ENCODE assay signal across 10 mouse cellular contexts in genomic region chr2:168839811-168840655, GRCm38 (mm10).
DNase-seq lines count a peak whose midpoint lies in the region; ATAC-seq and TF ChIP-seq lines count a peak whose summit lies in the region.
"Had no signal": no experiment of that assay in that cellular context is flagged by ENCODE, and none has a peak within 500 bp of the region (broad histone marks: within the 10 kb centered on the region; RNA-seq: fewer than 3 reads in every experiment).

No protein-coding gene starts in this region.

- DNase-seq in liver, embryonic 11.5 days (ENCODE audit: low spot score) = no peak
- DNase-seq in liver = no peak
- DNase-seq in limb, embryonic 11.5 days (ENCODE audit: low spot score) = peak; percentile 52
- peak; percentile 48 for DNase-seq in retina, postnatal 1 day
- no peak for DNase-seq in layer of hippocampus, adult 2 months (ENCODE audit: low spot score in 2 of 2)
- no peak for DNase-seq in left cerebral cortex, adult 2 months (ENCODE audit: extremely low spot score in 1 of 2, low spot score in 2 of 2)
- DNase-seq in right cerebral cortex, adult 18-20 months = no peak

- H3K9me3 ChIP-seq in liver, embryonic 11.5 days (ENCODE audit: control insufficient read depth, low read length) = no peaks in the 10 kb centered on the region
- no peaks in the 10 kb centered on the region for H3K9me3 ChIP-seq in embryonic facial prominence, embryonic 12.5 days
- no peaks in the 10 kb centered on the region for H3K9me3 ChIP-seq in limb, embryonic 11.5 days (ENCODE audit: control insufficient read depth, low read length)

- no peaks in the 10 kb centered on the region for H3K36me3 ChIP-seq in liver, embryonic 11.5 days (ENCODE audit: control insufficient read depth, insufficient read depth, low read length)
- no peaks in the 10 kb centered on the region for H3K36me3 ChIP-seq in embryonic facial prominence, embryonic 12.5 days
- H3K36me3 ChIP-seq in limb, embryonic 11.5 days (ENCODE audit: control insufficient read depth, insufficient read depth, low read length) = no peaks in the 10 kb centered on the region

- no peak for ATAC-seq in liver, embryonic 11.5 days (replicated peaks; ENCODE audit: low FRiP score)
- peak; percentile 54 for ATAC-seq in embryonic facial prominence, embryonic 12.5 days (ENCODE audit: insufficient number of reproducible peaks, insufficient read depth, low FRiP score, low TSS enrichment)
- ATAC-seq in limb, embryonic 11.5 days (ENCODE audit: insufficient number of reproducible peaks, low FRiP score, low TSS enrichment, low read depth) = 0 out of 2 replicates have a peak, but pooled peaks have one; percentile 41
- ATAC-seq: Patski had no signal

- H3K4me3 ChIP-seq in liver, embryonic 11.5 days (ENCODE audit: low read depth, low read length) = peak overlapping the region; percentile 19; the same call in 1 of the 2 replicates
- peak overlapping the region; percentile 9; the same call in 1 of the 2 replicates for H3K4me3 ChIP-seq in embryonic facial prominence, embryonic 12.5 days
- H3K4me3 ChIP-seq in limb, embryonic 11.5 days (ENCODE audit: low read depth, low read length) = 0 out of 2 replicates have a peak overlapping the region, but pooled peaks have one; percentile 12
- no peak overlapping the region; the same call in 1 of the 2 replicates for H3K4me3 ChIP-seq in layer of hippocampus, adult 2 months
- H3K4me3 ChIP-seq in left cerebral cortex, adult 2 months = no peak overlapping the region
- H3K4me3 ChIP-seq: myocyte had no signal

- WGBS in liver, embryonic 11.5 days = 4% methylated on average over 24 of the region's 24 CpGs
- 1% methylated on average over 24 of the region's 24 CpGs for WGBS in embryonic facial prominence, embryonic 12.5 days
- WGBS in limb, embryonic 11.5 days = 3% methylated on average over 24 of the region's 24 CpGs

- peaks cover 32% of the 10 kb centered on the region for H3K27me3 ChIP-seq in liver, embryonic 11.5 days (replicated peaks; ENCODE audit: control insufficient read depth, insufficient read depth, low read length)
- H3K27me3 ChIP-seq in embryonic facial prominence, embryonic 12.5 days = peaks cover 16% of the 10 kb centered on the region
- 0 out of 2 replicates have a peak, but pooled peaks cover 3% of the 10 kb centered on the region for H3K27me3 ChIP-seq in limb, embryonic 11.5 days (ENCODE audit: control insufficient read depth, insufficient read depth, low read length)
- H3K27me3 ChIP-seq: Patski had no signal

- H3K4me1 ChIP-seq in liver, embryonic 11.5 days (replicated peaks; ENCODE audit: control insufficient read depth, insufficient read depth, low read length) = peaks cover 16% of the 10 kb centered on the region
- peaks cover 43% of the 10 kb centered on the region for H3K4me1 ChIP-seq in embryonic facial prominence, embryonic 12.5 days
- H3K4me1 ChIP-seq in limb, embryonic 11.5 days (ENCODE audit: control insufficient read depth, insufficient read depth, low read length) = peaks cover 16% of the 10 kb centered on the region

- peak overlapping the region; percentile 54 for H3K4me2 ChIP-seq in liver, embryonic 11.5 days
- peak overlapping the region; percentile 40 for H3K4me2 ChIP-seq in embryonic facial prominence, embryonic 12.5 days (replicated peaks)
- H3K4me2 ChIP-seq in limb, embryonic 11.5 days (ENCODE audit: low read depth, severe bottlenecking) = peak overlapping the region; percentile 40

- H3K27ac ChIP-seq in liver, embryonic 11.5 days (ENCODE audit: low read depth, low read length) = no peak overlapping the region
- H3K27ac ChIP-seq in embryonic facial prominence, embryonic 12.5 days = no peak overlapping the region; the same call in 1 of the 2 replicates
- H3K27ac ChIP-seq in limb, embryonic 11.5 days (replicated peaks; ENCODE audit: low read depth, low read length) = no peak overlapping the region
- H3K27ac ChIP-seq in layer of hippocampus, adult 2 months = no peak overlapping the region
- H3K27ac ChIP-seq in left cerebral cortex, adult 2 months = no peak overlapping the region

- no peak overlapping the region for H3K9ac ChIP-seq in liver, embryonic 11.5 days (ENCODE audit: low read depth, low read length)
- no peak overlapping the region for H3K9ac ChIP-seq in embryonic facial prominence, embryonic 12.5 days
- H3K9ac ChIP-seq in limb, embryonic 11.5 days (ENCODE audit: low read length) = 0 out of 2 replicates have a peak overlapping the region, but pooled peaks have one; percentile 23

- TF ChIP-seq CTCF in layer of hippocampus, adult 2 months (conservative IDR thresholded peaks at IDR 0.05) = no peak
- TF ChIP-seq CTCF in left cerebral cortex, adult 2 months (IDR thresholded peaks at IDR 0.05) = no peak

- intact Hi-C loops in left cerebral cortex, adult 2 months (cut with DNase I) = loop anchor here (5.0 kb wide), 1 partner anchor 73 kb away; the partner anchor contains the start of gene Sall4

Comparison
In these comparisons a context has a peak if more than half of its experiments do, and no peak if none do; other contexts are left out.
1. DNase-seq: peak in limb, embryonic 11.5 days (single experiment) and retina, postnatal 1 day (single experiment); none in liver, embryonic 11.5 days (single experiment), liver (single experiment), layer of hippocampus, adult 2 months (0 of 2), left cerebral cortex, adult 2 months (0 of 2) and right cerebral cortex, adult 18-20 months (single experiment).
2. H3K4me3 ChIP-seq: peak in liver, embryonic 11.5 days (single experiment), embryonic facial prominence, embryonic 12.5 days (single experiment) and limb, embryonic 11.5 days (single experiment); none in layer of hippocampus, adult 2 months (single experiment) and left cerebral cortex, adult 2 months (single experiment).
3. Peak in every context shown above with its lines, with median percentiles within 50 percentile points of each other: H3K4me2 ChIP-seq.